Mouse (Mus musculus) embryonic stem cell, embryonic (primary cell): ENCODE measurements at regions not wholly inside any gene's neighbourhood (a gene's known extent, or its start where the extent isn't known, plus 50 kb on each side); places are given as distances from the start of the nearest gene placed in this dataset.

Source experiments
- CTCF ChIA-PET, 4 experiments: fragments of 300-600 bp in 2 of 4; fragments of 350-600 bp in 2 of 4; sonication (Branson Sonifier 250); formaldehyde crosslinking; loops; one replicate each; lab custom pipeline; 2022; ENCODE audit warnings: inconsistent platforms in 2 of 4; lab: Charles Lee
- POLR2A ChIA-PET, 4 experiments: fragments of 300-600 bp in 2 of 4; fragments of 350-600 bp in 2 of 4; sonication (Branson Sonifier 250); formaldehyde crosslinking; loops; one replicate each; lab custom pipeline; 2022; ENCODE audit warnings: antibody characterized with exemption in 4 of 4, inconsistent platforms in 1 of 4; lab: Charles Lee

- POLR2A ChIA-PET: no interaction called here
- CTCF ChIA-PET: no interaction called here
Measured at GRCm38 (mm10) chr10:53482919-53483318, 103.2 kb upstream of the Cep85l start.

DNA sequence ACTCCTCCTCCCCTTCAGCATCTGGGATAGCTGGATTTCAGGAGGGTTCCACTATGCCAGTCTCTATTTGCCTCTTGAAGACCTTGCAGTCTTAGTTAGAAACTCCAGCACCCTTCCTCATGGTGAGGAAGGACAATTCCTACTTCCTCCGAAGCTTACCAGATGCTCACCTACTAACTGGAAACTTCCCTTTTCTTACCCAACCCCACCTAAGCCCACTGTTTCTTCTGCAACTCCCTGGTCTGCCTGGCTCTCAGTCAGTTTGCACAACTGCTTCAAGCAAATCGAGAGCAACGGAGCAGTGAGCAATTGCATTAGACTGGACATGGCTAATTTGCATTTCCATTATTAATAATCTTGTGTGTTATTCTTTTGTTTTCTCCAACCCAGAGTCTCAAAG lies 90.5 kb upstream of the Cep85l start:
- ChIA-PET CTCF (no interaction called here), POLR2A (no interaction called here)

DNA sequence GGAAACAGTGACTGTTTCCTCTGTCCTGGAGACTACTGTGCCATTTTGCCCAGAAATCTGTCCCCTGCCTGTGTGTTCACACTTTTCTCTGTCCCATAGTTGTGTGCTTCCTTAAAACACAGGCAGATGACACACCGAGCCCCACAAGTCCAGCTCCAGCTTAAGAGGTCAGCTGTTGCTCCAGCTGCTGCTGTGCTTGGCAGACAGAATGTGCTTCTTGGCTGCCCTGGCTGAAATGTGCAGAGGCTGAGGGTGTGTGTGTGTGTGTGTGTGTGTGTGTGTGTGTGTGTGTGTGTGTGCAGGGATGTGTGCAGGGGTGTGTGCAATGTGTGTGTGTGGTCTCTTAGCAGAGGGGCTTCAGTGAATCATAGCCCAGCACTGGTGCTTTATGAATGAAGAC lies 89.9 kb upstream of the Cep85l start:
- CTCF ChIA-PET: interaction anchor here in 1 of 4 experiments (0.7 kb wide), 1 partner anchor 12 kb away, joined by 4 read pairs; no protein-coding TSS in a partner anchor
- POLR2A ChIA-PET: no interaction called here

DNA sequence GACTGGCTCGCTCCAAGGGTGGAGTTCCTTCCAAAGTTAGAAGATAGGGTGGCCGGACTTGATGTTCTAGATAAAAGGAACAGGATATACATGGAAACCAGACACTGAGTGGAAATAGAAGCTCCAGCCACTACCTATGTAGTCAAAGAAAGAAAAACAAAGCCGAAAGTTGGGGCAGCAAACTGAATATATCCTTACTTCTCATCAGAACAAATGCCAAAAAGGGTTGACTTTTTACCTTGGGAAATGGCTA lies 88.5 kb upstream of the Cep85l start:
- CTCF ChIA-PET: no interaction called here

DNA sequence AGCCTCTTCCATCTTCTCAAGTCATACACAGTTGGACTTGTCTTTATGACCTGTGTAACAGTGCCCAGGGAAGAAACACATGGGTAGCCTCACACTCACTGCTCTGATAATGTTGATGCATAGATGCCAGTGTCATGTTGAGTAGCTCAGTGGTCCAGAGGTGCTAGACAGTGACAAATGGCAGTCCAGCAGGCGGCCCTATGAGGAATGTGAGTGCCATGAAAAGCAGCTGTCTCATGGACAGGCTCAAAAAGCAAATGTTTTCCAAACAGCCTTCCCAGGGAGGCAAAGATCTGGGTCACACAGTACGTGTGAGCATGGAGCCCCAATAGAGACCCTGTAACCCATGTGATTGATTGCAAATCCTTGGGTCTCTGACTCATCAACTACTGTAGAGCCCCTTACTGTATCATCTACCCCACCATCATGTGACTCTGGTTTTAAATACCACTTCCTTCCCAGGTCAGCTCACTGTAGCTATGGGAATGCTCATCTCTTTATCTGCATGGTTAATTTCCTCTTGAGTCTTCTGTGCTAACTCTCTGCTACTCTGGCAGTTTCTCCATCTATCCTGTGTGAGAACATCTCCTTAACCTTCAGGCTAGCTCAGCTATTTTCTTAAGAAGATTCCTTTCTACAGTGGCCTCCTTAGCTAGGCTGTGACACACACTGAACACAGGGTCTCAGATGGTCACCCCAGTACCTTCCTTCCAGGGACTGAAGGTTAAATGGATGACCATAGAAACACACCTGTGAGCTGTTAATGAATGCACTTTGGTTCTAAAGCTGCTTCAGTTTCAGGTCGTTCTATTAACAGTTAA lies 87.9 kb upstream of the Cep85l start:
- CTCF ChIA-PET: no interaction called here
- POLR2A ChIA-PET: interaction anchor here in 3 of 4 experiments (0.7 to 1.5 kb wide), 4 partner anchors 36 to 134 kb away, joined by 3 to 6 read pairs (median 4); no protein-coding TSS in a partner anchor

More for the DNA sequence above, 88.5 kb upstream of the Cep85l start:
- POLR2A ChIA-PET: interaction anchor here in 3 of 4 experiments (0.7 to 1.5 kb wide), 4 partner anchors 35 to 134 kb away, joined by 3 to 6 read pairs (median 4); no protein-coding TSS in a partner anchor

- POLR2A ChIA-PET: no interaction called here
- CTCF ChIA-PET: no interaction called here
Measured at GRCm38 (mm10) chr10:53466851-53467250, 87.1 kb upstream of the Cep85l start.

DNA sequence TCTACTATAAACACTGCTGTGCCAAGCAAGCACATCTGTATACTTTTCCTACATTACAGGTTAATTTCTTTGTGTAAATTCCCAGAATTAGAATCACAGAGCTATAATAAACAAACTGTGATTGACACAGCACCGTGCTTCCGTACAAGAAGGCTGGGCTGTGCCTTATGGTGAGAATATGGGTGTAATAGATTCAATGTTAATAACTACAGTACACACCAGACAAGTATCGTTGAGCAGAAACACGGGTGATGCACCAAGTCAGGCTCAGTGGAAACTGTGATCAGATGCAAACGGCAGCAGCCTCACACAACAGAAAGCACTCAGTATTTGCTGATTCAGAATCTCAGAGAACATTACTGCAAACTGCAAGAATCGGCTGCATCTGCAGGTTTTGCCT lies 86.5 kb upstream of the Cep85l start:
- ChIA-PET POLR2A (no interaction called here), CTCF (no interaction called here)

DNA sequence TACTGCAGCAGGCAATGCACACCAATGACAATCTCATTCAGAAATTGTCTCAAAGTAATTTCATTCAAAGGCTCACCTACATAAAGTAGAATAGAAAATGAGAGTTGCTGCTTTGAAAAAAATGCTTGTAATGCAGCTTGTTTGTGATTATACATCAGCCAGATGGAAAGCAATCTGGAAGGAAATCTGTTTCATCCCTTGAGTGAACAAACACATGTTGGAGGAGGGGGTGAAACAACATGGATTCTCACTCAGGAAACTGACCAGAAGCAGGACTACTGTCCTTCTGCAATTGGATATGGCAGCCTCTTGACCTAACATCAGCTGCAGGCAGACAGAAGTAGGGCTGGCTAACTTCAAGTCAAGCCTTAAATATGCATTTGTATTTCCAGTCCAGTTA lies 84.8 kb upstream of the Cep85l start:
- CTCF ChIA-PET: no interaction called here
- POLR2A ChIA-PET: interaction anchor here in 2 of 4 experiments (0.6 to 1.6 kb wide), 3 partner anchors 14 to 85 kb away, joined by 3 read pairs; partner anchors contain the start of gene Cep85l (in 2 of the 2)

GRCm38 (mm10) chr10:53464006-53464405 lies 84.3 kb upstream of the Cep85l start:
- CTCF ChIA-PET: interaction anchor here in 1 of 4 experiments (0.7 kb wide), 1 partner anchor 42 kb away, joined by 7 read pairs; no protein-coding TSS in a partner anchor

GRCm38 (mm10) chr10:53463471-53463870 lies 83.7 kb upstream of the Cep85l start:
- CTCF ChIA-PET: interaction anchor here in 3 of 4 experiments (0.6 to 1.3 kb wide), 3 partner anchors 10 to 773 kb away, joined by 3 to 7 read pairs (median 4); partner anchors contain the start of gene Slc35f1 (in 1 of the 3)
- POLR2A ChIA-PET: interaction anchor here in 2 of 4 experiments (0.7 to 1.6 kb wide), 3 partner anchors 9 to 638 kb away, joined by 3 to 4 read pairs (median 3); partner anchors contain the start of gene Cep85l (in 1 of the 2)

More at GRCm38 (mm10) chr10:53464006-53464405, 84.3 kb upstream of the Cep85l start:
- POLR2A ChIA-PET: interaction anchor here in 2 of 4 experiments (0.6 to 1.6 kb wide), 5 partner anchors 9 to 637 kb away, joined by 3 to 4 read pairs (median 3); partner anchors contain the start of gene Cep85l (in 2 of the 2)

DNA sequence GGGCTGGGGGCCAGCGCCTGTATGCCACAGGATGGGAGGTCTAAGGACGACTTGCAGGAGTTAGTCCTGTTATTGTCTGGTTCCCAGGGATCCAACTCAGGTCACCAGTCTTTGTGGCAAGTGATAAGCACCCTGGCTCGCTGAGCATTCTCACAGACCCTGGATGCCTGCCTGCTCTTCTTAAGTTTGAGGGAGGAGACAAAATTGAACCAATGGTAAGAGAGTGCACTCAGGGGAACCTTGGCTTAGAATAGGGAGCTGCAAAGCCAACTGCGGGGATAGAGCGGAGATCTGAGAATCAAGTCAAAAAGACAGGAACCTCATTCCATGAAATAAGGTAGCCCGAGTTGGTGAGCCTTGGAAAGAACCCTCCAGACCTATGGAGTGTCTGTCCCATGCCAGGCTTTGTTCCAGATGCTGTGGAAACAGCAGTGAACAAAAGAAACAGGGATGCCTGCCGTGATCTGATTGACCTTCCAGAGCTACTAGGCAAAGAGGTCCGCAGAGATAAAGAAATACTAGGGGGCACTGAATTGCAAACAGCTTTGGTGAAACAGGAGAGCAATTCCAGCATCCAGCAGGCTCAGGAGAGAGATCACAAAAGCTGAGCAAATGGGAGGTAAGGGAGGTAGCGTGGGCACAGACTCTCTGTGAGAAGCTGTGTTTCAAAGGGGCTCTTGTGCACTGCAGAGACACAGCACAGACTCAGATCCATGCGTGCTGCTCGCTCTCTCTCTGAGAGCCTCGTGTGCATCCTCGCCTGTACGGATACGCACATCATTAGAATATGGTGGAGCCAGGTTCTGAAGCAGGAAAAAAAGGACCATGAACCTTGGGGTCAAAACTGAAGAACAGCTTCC lies 82.9 kb upstream of the Cep85l start:
- ChIA-PET POLR2A (interaction anchor here in 2 of 4 experiments (0.6 to 1.1 kb wide), 2 partner anchors 18 to 50 kb away, joined by 3 read pairs; no protein-coding TSS in a partner anchor), CTCF (interaction anchor here (0.5 to 1.3 kb wide), 4 partner anchors 9 to 772 kb away, joined by 3 to 4 read pairs (median 3); partner anchors contain the start of gene Slc35f1 (in 1 of the 4))

DNA sequence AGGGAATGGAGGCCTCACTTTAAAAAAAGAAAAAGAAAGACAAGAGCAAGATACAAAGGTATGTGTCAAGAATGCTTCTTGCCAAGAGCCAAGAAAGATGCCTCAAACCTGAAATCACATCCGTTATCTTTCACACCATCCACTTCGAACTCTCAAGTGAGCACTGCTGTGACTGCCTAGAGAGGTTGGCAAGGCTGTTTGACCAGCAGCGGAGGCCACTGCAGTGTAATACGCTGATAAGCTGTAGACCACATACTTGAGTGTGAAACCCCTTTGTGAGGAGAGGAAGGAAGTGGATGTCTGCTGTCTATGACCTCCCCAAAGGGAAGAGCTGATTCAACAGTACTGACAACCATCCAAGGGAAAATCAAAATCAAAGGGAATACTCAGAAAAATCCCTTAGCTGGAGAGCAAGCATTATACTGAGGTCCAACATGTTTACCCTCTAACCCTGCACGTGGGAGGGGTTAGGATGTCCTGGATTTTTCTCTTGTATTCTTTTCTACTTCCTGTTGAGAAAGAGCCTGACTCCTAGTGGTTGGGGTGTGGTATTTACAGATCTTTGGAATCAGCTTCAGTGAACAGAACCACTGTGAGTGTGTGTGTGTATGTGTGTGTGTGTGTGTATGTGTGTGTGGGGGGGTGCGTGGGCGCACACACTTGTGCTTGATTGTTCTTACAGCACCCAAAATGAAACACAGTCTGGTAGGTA lies 81.5 kb upstream of the Cep85l start:
- ChIA-PET CTCF (interaction anchor here in 2 of 4 experiments (0.5 to 1.3 kb wide), 5 partner anchors 38 to 113 kb away, joined by 3 to 4 read pairs (median 3); no protein-coding TSS in a partner anchor), POLR2A (interaction anchor here in 1 of 4 experiments (1.2 kb wide), 1 partner anchor 46 kb away, joined by 3 read pairs; no protein-coding TSS in a partner anchor)

DNA sequence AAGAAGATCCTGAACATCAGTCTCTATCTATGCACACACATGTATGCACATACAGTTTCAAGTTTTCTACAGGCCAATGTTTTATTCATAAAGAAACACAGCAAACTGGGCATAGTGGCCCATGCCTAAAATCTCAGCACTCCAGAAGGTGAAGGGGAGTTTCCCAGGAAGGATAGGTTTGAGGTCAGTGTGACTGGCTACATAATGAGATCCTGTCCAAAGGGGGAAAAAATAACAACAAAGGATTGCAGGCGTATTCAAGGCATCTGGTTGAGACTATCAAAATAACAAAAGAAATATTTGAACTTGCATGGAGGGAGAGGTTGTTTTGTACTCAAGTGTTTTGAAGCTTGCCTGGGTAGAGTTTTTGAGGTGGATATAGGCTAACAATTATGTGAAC lies 80.0 kb upstream of the Cep85l start:
- POLR2A ChIA-PET: interaction anchor here in 2 of 4 experiments (0.5 to 0.6 kb wide), 2 partner anchors 46 to 115 kb away, joined by 3 to 5 read pairs; no protein-coding TSS in a partner anchor

DNA sequence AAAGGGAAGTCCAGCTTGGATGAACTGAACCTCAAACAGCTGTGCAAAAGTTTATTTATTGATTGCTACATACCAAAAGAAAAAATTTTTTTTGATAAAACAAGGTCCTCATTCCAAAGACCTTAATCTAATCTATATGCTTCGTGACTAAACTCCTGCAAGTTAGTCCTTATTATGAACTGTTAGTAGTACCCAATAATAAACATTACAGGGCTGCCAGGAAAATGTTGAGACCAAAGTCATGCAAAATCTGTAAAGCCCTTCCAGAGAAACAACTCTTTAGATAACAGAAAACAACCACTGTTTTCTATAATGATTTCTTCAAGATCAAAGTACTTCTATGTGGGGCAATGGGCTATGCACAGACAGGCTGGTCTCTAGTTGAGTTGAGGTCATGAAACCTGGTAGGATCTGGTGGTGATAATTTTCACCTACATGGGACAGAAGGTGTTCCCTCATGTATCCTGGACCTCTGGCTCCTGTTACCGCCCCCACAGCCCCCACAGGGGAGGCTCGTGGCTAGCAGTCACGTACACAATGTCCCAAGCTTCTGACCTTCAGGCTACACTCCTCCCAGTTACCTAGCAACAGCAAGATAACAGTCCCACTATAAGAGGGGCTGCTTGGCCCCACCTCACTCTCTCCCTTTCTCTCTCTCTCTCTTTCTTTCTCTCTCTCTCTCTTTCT lies 76.4 kb upstream of the Cep85l start:
- ChIA-PET POLR2A (interaction anchor here in 1 of 4 experiments (0.6 kb wide), 1 partner anchor 175 kb away, joined by 3 read pairs; no protein-coding TSS in a partner anchor), CTCF (no interaction called here)

More for the DNA sequence above, 80.0 kb upstream of the Cep85l start:
- CTCF ChIA-PET: interaction anchor here in 1 of 4 experiments (1.1 kb wide), 1 partner anchor 111 kb away, joined by 3 read pairs; no protein-coding TSS in a partner anchor

DNA sequence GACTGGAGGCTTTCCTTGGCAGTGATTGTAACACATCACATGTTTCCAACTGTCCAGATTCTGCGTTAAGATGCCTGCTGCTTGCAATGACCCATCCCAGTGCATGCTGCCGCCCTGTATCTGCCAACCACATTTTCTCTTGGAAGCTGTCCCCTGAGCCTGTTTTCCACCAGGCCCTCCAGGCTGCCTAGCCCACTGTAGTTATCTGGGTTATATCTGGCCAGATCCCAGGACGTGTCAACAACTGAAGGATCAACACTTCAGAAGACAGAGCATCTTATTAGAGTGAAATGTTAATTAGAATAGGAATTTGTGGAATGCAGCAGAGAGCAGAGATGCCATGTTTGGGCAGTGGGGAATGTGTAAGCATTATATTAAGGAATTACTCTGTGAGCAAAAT lies 65.0 kb upstream of the Cep85l start:
- CTCF ChIA-PET: no interaction called here
- POLR2A ChIA-PET: interaction anchor here in 1 of 4 experiments (0.6 kb wide), 1 partner anchor 18 kb away, joined by 3 read pairs; no protein-coding TSS in a partner anchor

GRCm38 (mm10) chr10:53443443-53443842 lies 63.7 kb upstream of the Cep85l start:
- POLR2A ChIA-PET: no interaction called here
- CTCF ChIA-PET: no interaction called here

GRCm38 (mm10) chr10:53442912-53443311 lies 63.2 kb upstream of the Cep85l start:
- ChIA-PET POLR2A (no interaction called here), CTCF (no interaction called here)
